Mouse (Mus musculus) spleen, adult 10 weeks (tissue): Measurements from ENCODE around the gene Atp13a1. TPM values are rescaled to one million over a fixed set of nuclear protein-coding genes. Genes with fewer than 3 reads are reported as not detected.

ENCODE experiments used
- polyA plus RNA-seq: library from polyadenylated mRNA; stranded (reverse); fragments of 350-450 nt; fragmentation: Illumina TruSeq; extraction: RNeasy Lipid Tissue Mini Kit (QIAGEN cat#74804); gene quantifications from one replicate; pipeline ENCODE4 v1.2.3, GENCODE M21; 2015; ENCODE audit warnings: low replicate concordance; ENCODE audit not compliant: insufficient read depth

The Atp13a1 gene
- 16.8 TPM for polyA plus RNA-seq

GRCm38 (mm10) chr8:69790773-69791367 is at the start of gene Atp13a1, which contains the start of gene Zfp866:
TSS of gene Atp13a1 (plus strand) at chr8:69791163.
TSS of gene Zfp866 (minus strand) at chr8:69791178.

GRCm38 (mm10) chr8:69749544-69750454 is 41.2 kb upstream of the Atp13a1 start, which contains the start of gene Zfp963:
TSS of gene Zfp963 (minus strand) at chr8:69749970.

GRCm38 (mm10) chr8:69774503-69775148 is 16.3 kb upstream of the Atp13a1 start, which contains the start of gene Gm20422:
TSS of gene Gm20422 (minus strand) at chr8:69774886.

GRCm38 (mm10) chr8:69808094-69808863 is 17.3 kb downstream of the Atp13a1 start, which contains the start of gene Gmip:
TSS of gene Gmip (plus strand) at chr8:69808679.

GRCm38 (mm10) chr8:69822386-69823191 is 31.6 kb downstream of the Atp13a1 start, which contains the start of gene Lpar2:
TSS of gene Lpar2 (plus strand) at chr8:69822429.

GRCm38 (mm10) chr8:69832298-69832853 is 41.4 kb downstream of the Atp13a1 start, which contains the start of gene Pbx4:
TSS of gene Pbx4 (plus strand) at chr8:69832491.

Other genes starting within 250 kb of the Atp13a1 start
- 29.8 TPM for gene Zfp868, start 165.6 kb upstream of the Atp13a1 start, polyA plus RNA-seq
- 3.1 TPM for gene Zfp964, start 136.7 kb upstream of the Atp13a1 start, polyA plus RNA-seq
- gene Zfp869, start 80.4 kb upstream of the Atp13a1 start, polyA plus RNA-seq: 88.7 TPM
- 11.5 TPM for gene Zfp963, start 41.2 kb upstream of the Atp13a1 start, polyA plus RNA-seq
- 1.4 TPM for gene Gm20422, start 16.3 kb upstream of the Atp13a1 start, polyA plus RNA-seq
- 62.4 TPM for gene Zfp866, start within 50 bp of the Atp13a1 start, polyA plus RNA-seq
- 168 TPM for gene Gmip, start 17.5 kb downstream of the Atp13a1 start, polyA plus RNA-seq
- 6.1 TPM for gene Lpar2, start 31.3 kb downstream of the Atp13a1 start, polyA plus RNA-seq
- 8.6 TPM for gene Pbx4, start 41.3 kb downstream of the Atp13a1 start, polyA plus RNA-seq
- not detected for gene Cilp2, start 96.5 kb downstream of the Atp13a1 start, polyA plus RNA-seq
- gene Tssk6, start 111.0 kb downstream of the Atp13a1 start, polyA plus RNA-seq: not detected
- 13.6 TPM for gene Ndufa13, start 111.4 kb downstream of the Atp13a1 start, polyA plus RNA-seq
- not detected for gene Yjefn3, start 111.5 kb downstream of the Atp13a1 start, polyA plus RNA-seq
- gene Gatad2a, start 205.2 kb downstream of the Atp13a1 start, polyA plus RNA-seq: 21.0 TPM